Mouse (Mus musculus) retina, adult 2 months (tissue): ENCODE data around the gene Fndc3b.

Source experiments
- DNase-seq: peaks from one replicate; pipeline ENCODE4 v3.0.0-alpha.2; 2012; ENCODE audit warnings: low read depth, low spot score

The Fndc3b gene

GRCm38 (mm10) chr3:27621176-27621575 is 89.9 kb downstream of the Fndc3b start:
- DNase-seq: no peak

GRCm38 (mm10) chr3:27617733-27618132 is 93.4 kb downstream of the Fndc3b start:
- no peak for DNase-seq

- DNase-seq: no peak
Observed at GRCm38 (mm10) chr3:27617237-27617499, 93.9 kb downstream of the Fndc3b start.

GRCm38 (mm10) chr3:27616421-27617236 is 94.5 kb downstream of the Fndc3b start:
- DNase-seq: no peak

GRCm38 (mm10) chr3:27615479-27615878 is 95.6 kb downstream of the Fndc3b start:
- no peak for DNase-seq

- no peak for DNase-seq
Observed at GRCm38 (mm10) chr3:27613828-27614227, 97.3 kb downstream of the Fndc3b start.

GRCm38 (mm10) chr3:27613011-27613410 is 98.1 kb downstream of the Fndc3b start:
- no peak for DNase-seq

- DNase-seq: no peak
Observed at GRCm38 (mm10) chr3:27611986-27612385, 99.1 kb downstream of the Fndc3b start.

GRCm38 (mm10) chr3:27610547-27610946 is 100.6 kb downstream of the Fndc3b start:
- DNase-seq: no peak

- no peak for DNase-seq
Observed at GRCm38 (mm10) chr3:27610089-27610488, 101.0 kb downstream of the Fndc3b start.

GRCm38 (mm10) chr3:27607796-27608151 is 103.3 kb downstream of the Fndc3b start:
- no peak for DNase-seq

- no peak for DNase-seq
Observed at GRCm38 (mm10) chr3:27607081-27607795, 103.9 kb downstream of the Fndc3b start.

- DNase-seq: no peak
Observed at GRCm38 (mm10) chr3:27606626-27607025, 104.5 kb downstream of the Fndc3b start.

- no peak for DNase-seq
Observed at GRCm38 (mm10) chr3:27605613-27606012, 105.5 kb downstream of the Fndc3b start.

- DNase-seq: no peak
Observed at GRCm38 (mm10) chr3:27605081-27605480, 106.0 kb downstream of the Fndc3b start.

GRCm38 (mm10) chr3:27604629-27605028 is 106.5 kb downstream of the Fndc3b start:
- DNase-seq: no peak

- no peak for DNase-seq
Observed at GRCm38 (mm10) chr3:27603905-27604620, 107.0 kb downstream of the Fndc3b start.

- no peak for DNase-seq
Observed at GRCm38 (mm10) chr3:27600645-27601044, 110.5 kb downstream of the Fndc3b start.

GRCm38 (mm10) chr3:27600197-27600596 is 110.9 kb downstream of the Fndc3b start:
- DNase-seq: no peak

GRCm38 (mm10) chr3:27598437-27599382 is 112.4 kb downstream of the Fndc3b start:
- DNase-seq: no peak

- no peak for DNase-seq
Observed at GRCm38 (mm10) chr3:27593485-27594138, 117.5 kb downstream of the Fndc3b start.
